Mouse (Mus musculus): Measurements from ENCODE around the gene Inhbe.
A peak's percentile ranks its signal among the peaks of the same experiment; 100 is the strongest.

- TF ChIP-seq ZC3H11A (IDR thresholded peaks at IDR 0.05; ENCODE audit: borderline replicate concordance, low read depth, low read length) (no peak), MAFK (IDR thresholded peaks at IDR 0.05; ENCODE audit: insufficient read depth, low read depth, low read length) (peak; percentile 51; the same call in 1 of the 2 replicates), HCFC1 (IDR thresholded peaks at IDR 0.05; ENCODE audit: borderline replicate concordance, insufficient read depth, low read length) (no peak)
These were observed 17.3 kb downstream of the Inhbe start for GRCm38 (mm10) chr10:127336952-127337351.
